Mouse (Mus musculus): ENCODE measurements around the gene Slc35g3. TPM values are rescaled to one million over a fixed set of nuclear protein-coding genes. Genes with fewer than 3 reads are reported as not detected.

Gene Slc35g3
- polyA plus RNA-seq, 1 experiment, result 0.26 TPM

GRCm38 (mm10) chr11:69711082-69711481 lies 50.7 kb downstream of the Slc35g3 start:
- H3ac ChIP-seq (ENCODE audit: control insufficient read depth, insufficient read length), result no peak overlapping the region
- no peaks in the 10 kb centered on the region for H3K36me3 ChIP-seq (ENCODE audit: control insufficient read depth, insufficient read depth)
- H3K4me3 ChIP-seq, result no peak overlapping the region
- no peak overlapping the region for H3K4me2 ChIP-seq (ENCODE audit: low read depth)
- H3K79me2 ChIP-seq (ENCODE audit: control insufficient read depth, insufficient read depth), result no peaks in the 10 kb centered on the region
- TF ChIP-seq POLR2A (IDR thresholded peaks at IDR 0.05; ENCODE audit: insufficient read length, low read depth) (no peak), MYOG (IDR thresholded peaks at IDR 0.05; ENCODE audit: control insufficient read depth in 1 of 3, insufficient read depth in 1 of 3, insufficient read length in 2 of 3, low read depth in 2 of 3) (no peak), TCF12 (IDR thresholded peaks at IDR 0.05; ENCODE audit: insufficient read depth, poor library complexity, severe bottlenecking) (no peak), SRF (IDR thresholded peaks at IDR 0.05; ENCODE audit: control insufficient read depth, insufficient read length, low read depth) (no peak), CEBPB (IDR thresholded peaks at IDR 0.05; ENCODE audit: insufficient read depth, poor library complexity, severe bottlenecking) (no peak), REST (IDR thresholded peaks at IDR 0.05; ENCODE audit: insufficient read depth, insufficient read length) (no peak), MYOD1 (IDR thresholded peaks at IDR 0.05; ENCODE audit: control insufficient read depth in 1 of 3, insufficient read length in 2 of 3, low read depth in 2 of 3) (no peak), POLR2AphosphoS2 (IDR thresholded peaks at IDR 0.05; ENCODE audit: insufficient read length, low read depth) (no peak), MAX (IDR thresholded peaks at IDR 0.05; ENCODE audit: low read depth) (no peak), E2F4 (IDR thresholded peaks at IDR 0.05; ENCODE audit: insufficient read depth) (no peak), TCF3 (IDR thresholded peaks at IDR 0.05; ENCODE audit: insufficient read length, low read depth) (no peak), USF1 (IDR thresholded peaks at IDR 0.05; ENCODE audit: low read depth) (no peak)
- no peaks in the 10 kb centered on the region for H3K27me3 ChIP-seq (ENCODE audit: control insufficient read depth, insufficient read depth, insufficient read length)

GRCm38 (mm10) chr11:69710470-69710869 lies 51.3 kb downstream of the Slc35g3 start:
- H3ac ChIP-seq (ENCODE audit: control insufficient read depth, insufficient read length), result no peak overlapping the region
- no peaks in the 10 kb centered on the region for H3K36me3 ChIP-seq (ENCODE audit: control insufficient read depth, insufficient read depth)
- H3K4me3 ChIP-seq, result no peak overlapping the region
- no peaks in the 10 kb centered on the region for H3K27me3 ChIP-seq (ENCODE audit: control insufficient read depth, insufficient read depth, insufficient read length)
- no peaks in the 10 kb centered on the region for H3K79me2 ChIP-seq (ENCODE audit: control insufficient read depth, insufficient read depth)
- TF ChIP-seq TCF12 (IDR thresholded peaks at IDR 0.05; ENCODE audit: insufficient read depth, poor library complexity, severe bottlenecking) (no peak), POLR2AphosphoS2 (IDR thresholded peaks at IDR 0.05; ENCODE audit: insufficient read length, low read depth) (no peak), MYOG (IDR thresholded peaks at IDR 0.05; ENCODE audit: control insufficient read depth in 1 of 3, insufficient read depth in 1 of 3, insufficient read length in 2 of 3, low read depth in 2 of 3) (no peak), TCF3 (IDR thresholded peaks at IDR 0.05; ENCODE audit: insufficient read length, low read depth) (no peak), MAX (IDR thresholded peaks at IDR 0.05; ENCODE audit: low read depth) (no peak), CEBPB (IDR thresholded peaks at IDR 0.05; ENCODE audit: insufficient read depth, poor library complexity, severe bottlenecking) (no peak), MYOD1 (IDR thresholded peaks at IDR 0.05; ENCODE audit: control insufficient read depth in 1 of 3, insufficient read length in 2 of 3, low read depth in 2 of 3) (no peak), SRF (IDR thresholded peaks at IDR 0.05; ENCODE audit: control insufficient read depth, insufficient read length, low read depth) (no peak)
- no peak overlapping the region for H3K4me2 ChIP-seq (ENCODE audit: low read depth)

Other genes with a start within 250 kb of the Slc35g3 start
- 0.24 TPM for gene Dnah2, start 212.9 kb downstream of the Slc35g3 start, polyA plus RNA-seq (2012; fragmentation: generic; extraction: Trizol)
- 0.36 TPM for gene Efnb3, start 201.8 kb downstream of the Slc35g3 start, polyA plus RNA-seq (2012; fragmentation: generic; extraction: Trizol)
- 9.1 TPM for gene Wrap53, start 181.7 kb downstream of the Slc35g3 start, polyA plus RNA-seq (2012; fragmentation: generic; extraction: Trizol)
- 119 TPM for gene Trp53, start 181.6 kb downstream of the Slc35g3 start, polyA plus RNA-seq (2012; fragmentation: generic; extraction: Trizol)
- gene Atp1b2, start 156.0 kb downstream of the Slc35g3 start, polyA plus RNA-seq (2012; fragmentation: generic; extraction: Trizol), result 6.6 TPM
- 0.05 TPM for gene Shbg, start 144.1 kb downstream of the Slc35g3 start, polyA plus RNA-seq (2012; fragmentation: generic; extraction: Trizol)
- gene Sat2, start 139.9 kb downstream of the Slc35g3 start, polyA plus RNA-seq (2012; fragmentation: generic; extraction: Trizol), result 3.6 TPM
- 104 TPM for gene Fxr2, start 129.0 kb downstream of the Slc35g3 start, polyA plus RNA-seq (2012; fragmentation: generic; extraction: Trizol)
- 0.07 TPM for gene Sox15, start 106.7 kb downstream of the Slc35g3 start, polyA plus RNA-seq (2012; fragmentation: generic; extraction: Trizol)
- gene Mpdu1, start 99.3 kb downstream of the Slc35g3 start, polyA plus RNA-seq (2012; fragmentation: generic; extraction: Trizol), result 39.1 TPM
- 0.96 TPM for gene Cd68, start 95.8 kb downstream of the Slc35g3 start, polyA plus RNA-seq (2012; fragmentation: generic; extraction: Trizol)
- gene Eif4a1, start 89.5 kb downstream of the Slc35g3 start, polyA plus RNA-seq (2012; fragmentation: generic; extraction: Trizol), result 553 TPM
- 70.5 TPM for gene Senp3, start 79.9 kb downstream of the Slc35g3 start, polyA plus RNA-seq (2012; fragmentation: generic; extraction: Trizol)
- 0.07 TPM for gene Tnfsf13, start 76.2 kb downstream of the Slc35g3 start, polyA plus RNA-seq (2012; fragmentation: generic; extraction: Trizol)
- gene Tnfsf12, start 66.1 kb downstream of the Slc35g3 start, polyA plus RNA-seq (2012; fragmentation: generic; extraction: Trizol), result 5.5 TPM
- gene Tnfsfm13, start 65.9 kb downstream of the Slc35g3 start, polyA plus RNA-seq (2012; fragmentation: generic; extraction: Trizol), result 1.6 TPM
- gene Polr2a, start 3.3 kb downstream of the Slc35g3 start, polyA plus RNA-seq (2012; fragmentation: generic; extraction: Trizol), result 69.5 TPM
- 9.4 TPM for gene Zbtb4, start 3.9 kb upstream of the Slc35g3 start, polyA plus RNA-seq (2012; fragmentation: generic; extraction: Trizol)
- 95.3 TPM for gene Chrnb1, start 34.0 kb upstream of the Slc35g3 start, polyA plus RNA-seq (2012; fragmentation: generic; extraction: Trizol)
- 17.5 TPM for gene Fgf11, start 39.9 kb upstream of the Slc35g3 start, polyA plus RNA-seq (2012; fragmentation: generic; extraction: Trizol)
- 0.61 TPM for gene Tmem102, start 43.7 kb upstream of the Slc35g3 start, polyA plus RNA-seq (2012; fragmentation: generic; extraction: Trizol)
- gene Gm39566, start 53.3 kb upstream of the Slc35g3 start, polyA plus RNA-seq (2012; fragmentation: generic; extraction: Trizol), result 0.02 TPM
- not detected for gene Spem2, start 56.5 kb upstream of the Slc35g3 start, polyA plus RNA-seq (2012; fragmentation: generic; extraction: Trizol)
- 0.05 TPM for gene Spem1, start 60.2 kb upstream of the Slc35g3 start, polyA plus RNA-seq (2012; fragmentation: generic; extraction: Trizol)
- 12.8 TPM for gene Nlgn2, start 75.8 kb upstream of the Slc35g3 start, polyA plus RNA-seq (2012; fragmentation: generic; extraction: Trizol)
- 259 TPM for gene Tmem256, start 76.5 kb upstream of the Slc35g3 start, polyA plus RNA-seq (2012; fragmentation: generic; extraction: Trizol)
- 91.9 TPM for gene Plscr3, start 84.4 kb upstream of the Slc35g3 start, polyA plus RNA-seq (2012; fragmentation: generic; extraction: Trizol)
- gene Tnk1, start 96.8 kb upstream of the Slc35g3 start, polyA plus RNA-seq (2012; fragmentation: generic; extraction: Trizol), result not detected
- gene Tmem95, start 116.0 kb upstream of the Slc35g3 start, polyA plus RNA-seq (2012; fragmentation: generic; extraction: Trizol), result not detected
- 24.5 TPM for gene Kctd11, start 119.4 kb upstream of the Slc35g3 start, polyA plus RNA-seq (2012; fragmentation: generic; extraction: Trizol)
- gene Acap1, start 133.6 kb upstream of the Slc35g3 start, polyA plus RNA-seq (2012; fragmentation: generic; extraction: Trizol), result 1.4 TPM
- 3.0 TPM for gene 2810408A11Rik, start 139.0 kb upstream of the Slc35g3 start, polyA plus RNA-seq (2012; fragmentation: generic; extraction: Trizol)
- gene Neurl4, start 139.1 kb upstream of the Slc35g3 start, polyA plus RNA-seq (2012; fragmentation: generic; extraction: Trizol), result 42.2 TPM
- gene Gps2, start 151.9 kb upstream of the Slc35g3 start, polyA plus RNA-seq (2012; fragmentation: generic; extraction: Trizol), result 38.0 TPM
- 1,243 TPM for gene Eif5a, start 160.0 kb upstream of the Slc35g3 start, polyA plus RNA-seq (2012; fragmentation: generic; extraction: Trizol)
- 0.12 TPM for gene Ybx2, start 173.8 kb upstream of the Slc35g3 start, polyA plus RNA-seq (2012; fragmentation: generic; extraction: Trizol)
- gene Slc2a4, start 186.2 kb upstream of the Slc35g3 start, polyA plus RNA-seq (2012; fragmentation: generic; extraction: Trizol), result 14.1 TPM
- gene Cldn7, start 202.8 kb upstream of the Slc35g3 start, polyA plus RNA-seq (2012; fragmentation: generic; extraction: Trizol), result not detected
- gene Ctdnep1, start 219.2 kb upstream of the Slc35g3 start, polyA plus RNA-seq (2012; fragmentation: generic; extraction: Trizol), result 146 TPM
- gene Elp5, start 220.5 kb upstream of the Slc35g3 start, polyA plus RNA-seq (2012; fragmentation: generic; extraction: Trizol), result 91.5 TPM
- gene Gabarap, start 229.2 kb upstream of the Slc35g3 start, polyA plus RNA-seq (2012; fragmentation: generic; extraction: Trizol), result 530 TPM
- gene Phf23, start 233.8 kb upstream of the Slc35g3 start, polyA plus RNA-seq (2012; fragmentation: generic; extraction: Trizol), result 58.6 TPM
- 24.3 TPM for gene Dvl2, start 238.6 kb upstream of the Slc35g3 start, polyA plus RNA-seq (2012; fragmentation: generic; extraction: Trizol)

Measured in myocyte (in vitro differentiated cells).